Mouse (Mus musculus) stomach, postnatal 0 days (tissue): ENCODE measurements at regions not wholly inside any gene's neighbourhood (a gene's known extent, or its start where the extent isn't known, plus 50 kb on each side); places are given as distances from the start of the nearest gene placed in this dataset.

Experiments
- ATAC-seq: fragments of 200-750 bp; cut with Nextera tagmentation; 2 replicates; pipeline ENCODE4 v1.8.0; 2017; ENCODE audit not compliant: low FRiP score, low TSS enrichment
- DNase-seq: peaks from one replicate; pipeline ENCODE4 v3.0.0-alpha.2; 2016; ENCODE audit warnings: low spot score
- H3K27ac ChIP-seq: fragments of 300-500 bp; sonication (generic); replicated peaks from 2 replicates; pipeline ENCODE4 v1.5.1; 2014; ENCODE audit warnings: mild to moderate bottlenecking, control low read depth
- H3K27me3 ChIP-seq: fragments of 300-500 bp; sonication (generic); 2 replicates; pipeline ENCODE4 v1.6.1; 2014; ENCODE audit warnings: low read length; ENCODE audit not compliant: control insufficient read depth, insufficient read depth
- H3K36me3 ChIP-seq: fragments of 300-500 bp; sonication (generic); 2 replicates; pipeline ENCODE4 v1.6.1; 2014; ENCODE audit warnings: low read length, mixed read lengths; ENCODE audit not compliant: control insufficient read depth, insufficient read depth
- H3K4me1 ChIP-seq: fragments of 300-500 bp; sonication (generic); replicated peaks from 2 replicates; pipeline ENCODE4 v1.6.1; 2014; ENCODE audit warnings: antibody characterized with exemption; ENCODE audit not compliant: control insufficient read depth, insufficient read depth
- H3K4me2 ChIP-seq: fragments of 300-500 bp; sonication (generic); replicated peaks from 2 replicates; pipeline ENCODE4 v1.6.1; 2014; ENCODE audit warnings: low read depth, mild to moderate bottlenecking, control low read depth, moderate library complexity
- H3K4me3 ChIP-seq: fragments of 300-500 bp; sonication (generic); 2 replicates; pipeline ENCODE4 v1.5.1; 2014; ENCODE audit warnings: low read depth, low read length, control low read depth
- H3K9ac ChIP-seq: fragments of 300-500 bp; sonication (generic); 2 replicates; pipeline ENCODE4 v1.6.1; 2014; ENCODE audit warnings: mild to moderate bottlenecking, low read length, control low read depth, mixed read lengths
- H3K9me3 ChIP-seq: fragments of 300-500 bp; sonication (generic); 2 replicates; pipeline ENCODE4 v1.6.1; 2016; ENCODE audit warnings: low read length; ENCODE audit not compliant: control insufficient read depth
- CTCF ChIP-seq: IDR thresholded peaks from 2 replicates; pipeline ENCODE4 v1.5.1; 2016; ENCODE audit warnings: antibody characterized with exemption, low read depth, mild to moderate bottlenecking, moderate library complexity
- EP300 ChIP-seq: optimal IDR thresholded peaks from 2 replicates; pipeline ENCODE3; 2016; ENCODE audit warnings: antibody characterized with exemption
- WGBS: fragments of 180-500 bp; shearing (Covaris S2); extraction: QIAGEN DNeasy Blood & Tissue Kit; methylation state at CpG from one replicate; pipeline ENCODE4 v1.1.7; 2014; 5-methylcytosine and 5-hydroxymethylcytosine counted together

DNA sequence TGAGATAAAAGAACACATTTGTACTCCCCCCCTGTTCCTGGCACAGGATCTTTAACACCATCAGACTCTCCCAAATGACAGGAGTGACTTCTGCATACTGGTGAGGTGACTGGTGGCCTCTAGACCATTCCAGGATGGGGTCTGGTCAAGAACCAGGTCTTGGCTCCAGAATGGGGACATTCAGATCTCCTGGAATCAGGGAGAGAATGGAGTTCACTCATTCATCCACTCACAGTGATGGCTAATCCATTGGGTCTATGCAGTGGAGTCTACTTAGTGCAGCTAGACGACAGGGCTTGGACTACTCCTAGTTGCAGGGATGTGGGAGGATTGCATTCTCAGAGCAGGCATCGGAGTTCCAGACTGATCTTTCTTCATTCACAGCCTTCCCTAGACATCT, 451.0 kb downstream of the Rps24 start:
- ATAC-seq (no peak), DNase-seq (no peak)
- WGBS: 85% methylated on average over 2 of the region's 2 CpGs

DNA sequence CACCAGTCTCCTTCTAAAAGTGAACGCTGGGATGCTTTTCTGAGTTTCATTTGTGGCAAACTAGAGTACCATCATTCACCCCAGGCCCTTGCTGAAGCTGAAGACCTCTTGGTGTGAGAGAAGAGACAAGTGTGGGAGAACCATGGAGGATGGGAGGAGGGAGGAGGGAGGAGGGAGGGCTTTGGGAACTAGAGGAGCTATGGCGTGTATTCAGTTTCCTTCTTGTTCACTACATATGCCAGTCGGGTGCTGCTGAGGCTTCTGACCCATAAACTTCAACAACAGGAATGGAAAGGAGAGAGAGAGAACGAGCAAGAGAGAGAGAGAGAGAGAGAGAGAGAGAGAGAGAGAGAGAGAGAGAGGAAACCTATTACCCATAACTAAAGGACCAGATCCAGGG, 452.1 kb downstream of the Rps24 start:
- no peaks in the 10 kb centered on the region for H3K4me1 ChIP-seq
- no peak overlapping the region for H3K9ac ChIP-seq
- 77% methylated on average over 4 of the region's 4 CpGs for WGBS
- H3K4me3 ChIP-seq: no peak overlapping the region
- TF ChIP-seq CTCF (no peak), EP300 (no peak)
- no peaks in the 10 kb centered on the region for H3K9me3 ChIP-seq
- H3K27ac ChIP-seq: no peak overlapping the region
- H3K4me2 ChIP-seq: no peak overlapping the region
- no peak for ATAC-seq
- no peak for DNase-seq
- no peaks in the 10 kb centered on the region for H3K36me3 ChIP-seq
- H3K27me3 ChIP-seq: no peaks in the 10 kb centered on the region

More for the DNA sequence above, 451.0 kb downstream of the Rps24 start:
- H3K27ac ChIP-seq: no peak overlapping the region
- no peaks in the 10 kb centered on the region for H3K27me3 ChIP-seq
- H3K4me2 ChIP-seq: no peak overlapping the region
- H3K4me1 ChIP-seq: no peaks in the 10 kb centered on the region
- H3K4me3 ChIP-seq: no peak overlapping the region
- H3K9me3 ChIP-seq: no peaks in the 10 kb centered on the region
- H3K36me3 ChIP-seq: no peaks in the 10 kb centered on the region
- no peak overlapping the region for H3K9ac ChIP-seq
- TF ChIP-seq CTCF (no peak), EP300 (no peak)

DNA sequence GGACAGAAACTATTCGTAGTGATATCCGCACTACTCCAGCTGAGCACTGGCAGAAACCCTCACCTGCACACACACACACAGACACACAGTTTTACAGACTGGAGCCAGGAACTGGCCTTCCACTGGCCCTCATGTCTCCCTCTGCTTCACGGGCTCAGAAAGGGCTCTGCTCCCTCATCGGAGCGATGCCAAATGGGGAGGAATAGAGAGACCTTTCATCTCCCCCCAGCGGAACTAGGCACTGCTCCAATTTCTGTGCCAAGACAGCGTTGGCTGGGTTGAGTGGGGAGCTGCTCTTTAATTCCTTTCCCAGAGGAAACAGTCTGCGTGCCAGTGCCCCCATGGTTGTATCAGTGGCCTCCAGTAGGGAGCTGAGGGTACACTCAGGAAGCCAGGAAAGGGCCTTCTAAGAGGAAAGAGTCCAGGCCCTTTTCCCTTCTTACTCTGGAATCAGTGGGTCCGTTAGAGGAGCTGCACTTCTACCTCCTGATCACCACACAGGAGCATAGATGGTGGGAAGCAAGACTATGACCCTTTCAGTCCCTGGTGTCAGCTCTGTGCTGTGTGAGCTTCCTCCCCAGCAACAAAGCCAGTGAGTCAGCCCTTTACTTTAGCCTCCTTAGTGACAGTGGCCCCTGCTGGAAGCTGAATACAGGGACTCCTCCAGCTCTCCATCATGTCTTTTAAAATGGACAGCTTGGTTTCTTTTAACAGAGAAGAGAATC, 452.7 kb downstream of the Rps24 start:
- no peak for ATAC-seq
- TF ChIP-seq CTCF (peak; percentile 47), EP300 (no peak)
- 62% methylated on average over 9 of the region's 9 CpGs for WGBS
- Histone ChIP-seq H3K27ac (no peak overlapping the region), H3K9ac (no peak overlapping the region), H3K4me3 (no peak overlapping the region), H3K4me1 (no peaks in the 10 kb centered on the region), H3K9me3 (no peaks in the 10 kb centered on the region), H3K27me3 (no peaks in the 10 kb centered on the region), H3K36me3 (no peaks in the 10 kb centered on the region), H3K4me2 (no peak overlapping the region)
- DNase-seq: peak; percentile 39

DNA sequence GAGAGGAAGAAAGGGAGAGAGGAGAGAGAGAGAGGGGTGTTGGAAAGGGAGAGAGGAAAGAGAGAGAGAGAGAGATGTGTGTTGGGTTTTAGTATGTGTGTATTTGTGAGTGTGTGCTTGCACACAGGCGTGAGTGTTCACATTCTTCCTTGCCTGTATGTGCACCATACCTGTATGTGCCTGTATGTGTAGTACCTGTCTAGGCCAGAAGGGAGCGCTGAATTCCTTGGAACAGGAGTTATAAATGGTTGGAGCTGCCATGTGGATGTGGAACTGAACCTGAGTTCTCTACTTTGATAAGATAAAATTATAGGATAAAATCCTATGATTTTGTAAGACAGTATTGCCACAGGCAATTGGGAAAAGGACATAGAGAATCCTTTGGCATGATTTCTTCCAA, 458.8 kb downstream of the Rps24 start:
- Histone ChIP-seq H3K4me2 (no peak overlapping the region), H3K4me3 (no peak overlapping the region), H3K9me3 (no peaks in the 10 kb centered on the region), H3K27ac (no peak overlapping the region), H3K9ac (no peak overlapping the region), H3K27me3 (no peaks in the 10 kb centered on the region), H3K4me1 (no peaks in the 10 kb centered on the region), H3K36me3 (no peaks in the 10 kb centered on the region)
- whole genome bisulfite sequencing: 42% methylated on average over 2 of the region's 2 CpGs
- no peak for ATAC-seq
- DNase-seq: no peak
- TF ChIP-seq EP300: no peak
- peak; percentile 61 for TF ChIP-seq CTCF

DNA sequence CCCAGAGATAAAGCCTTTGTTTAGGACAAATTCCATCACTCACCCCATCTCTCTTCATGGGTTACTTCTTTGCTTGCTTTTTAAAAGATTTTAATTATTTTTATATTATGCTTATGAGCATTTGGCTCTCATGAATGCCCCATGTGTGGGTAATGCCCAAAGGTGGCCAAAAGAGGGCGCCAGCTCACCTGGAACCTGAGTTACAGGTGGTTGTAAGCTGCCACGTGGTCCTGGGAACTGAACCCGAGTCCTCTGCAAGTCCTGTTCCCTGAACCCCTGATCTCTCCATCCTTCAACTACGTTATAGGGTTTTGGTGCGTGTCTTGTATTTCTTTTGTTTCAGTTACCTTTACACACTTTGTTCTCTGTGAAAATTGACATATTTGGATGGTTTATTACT, 460.2 kb downstream of the Rps24 start:
- Histone ChIP-seq H3K4me3 (no peak overlapping the region), H3K27ac (no peak overlapping the region), H3K36me3 (no peaks in the 10 kb centered on the region), H3K9ac (no peak overlapping the region), H3K4me2 (no peak overlapping the region), H3K27me3 (no peaks in the 10 kb centered on the region), H3K9me3 (no peaks in the 10 kb centered on the region), H3K4me1 (no peaks in the 10 kb centered on the region)
- TF ChIP-seq EP300 (no peak), CTCF (0 out of 2 replicates have a peak, but pooled peaks have one; percentile 18)
- ATAC-seq (no peak), DNase-seq (no peak)
- 87% methylated on average over 5 of the region's 5 CpGs for WGBS

DNA sequence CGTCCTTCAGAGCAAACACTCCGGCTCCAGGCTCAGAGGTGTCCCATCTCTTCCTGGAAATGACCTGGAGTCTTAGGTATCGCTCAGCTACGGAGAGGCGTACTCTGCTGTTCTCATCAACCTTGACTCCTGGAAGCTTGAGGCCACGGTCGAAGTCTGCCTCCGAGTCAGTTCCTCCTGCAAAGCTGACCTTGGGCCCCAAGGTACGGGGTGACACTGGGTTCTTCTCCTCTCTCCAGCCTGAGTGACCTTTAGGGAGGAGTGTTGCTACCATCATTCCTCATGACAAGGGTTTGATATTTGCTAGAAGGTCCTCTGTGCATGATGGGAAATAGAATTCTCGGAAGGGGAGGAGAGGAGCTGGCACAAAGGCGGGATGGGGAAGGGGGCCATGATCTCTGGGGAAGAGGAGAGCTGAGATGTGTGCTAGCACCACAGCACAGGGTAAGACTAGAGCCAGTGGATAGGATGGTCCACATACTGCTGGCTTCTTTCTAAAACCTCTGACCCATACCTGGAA, 469.0 kb downstream of the Rps24 start:
- Histone ChIP-seq H3K36me3 (no peaks in the 10 kb centered on the region), H3K4me3 (no peak overlapping the region), H3K4me2 (no peak overlapping the region), H3K9me3 (no peaks in the 10 kb centered on the region), H3K4me1 (no peaks in the 10 kb centered on the region), H3K9ac (no peak overlapping the region), H3K27me3 (no peaks in the 10 kb centered on the region), H3K27ac (no peak overlapping the region)
- TF ChIP-seq EP300 (no peak), CTCF (no peak)
- ATAC-seq: no peak
- DNase-seq: no peak
- WGBS: 76% methylated on average over 11 of the region's 11 CpGs
